Mouse (Mus musculus) CH12.LX (cell line): ENCODE results near the gene Olfr524. TPM values are rescaled to one million over a fixed set of nuclear protein-coding genes. Genes with fewer than 3 reads are reported as not detected.

Source experiments
- DNase-seq: peaks from one replicate; pipeline ENCODE4 v3.0.0-alpha.2; 2013; ENCODE audit errors: extremely low read depth
- H3K27ac ChIP-seq: 2 replicates; pipeline ENCODE4 v1.5.1; 2012; ENCODE audit warnings: low read depth, mild to moderate bottlenecking, control low read depth, moderate library complexity; ENCODE audit not compliant: insufficient read depth
- H3K27me3 ChIP-seq: replicated peaks from 2 replicates; pipeline ENCODE3; 2012; ENCODE audit warnings: inconsistent platforms
- H3K36me3 ChIP-seq, 2 experiments: replicated peaks in 1 of 2; 2 replicates each; pipeline versions ENCODE3 to v1.6.1; 2012; ENCODE audit warnings: inconsistent platforms in 1 of 2, low read length in 1 of 2, mild to moderate bottlenecking in 1 of 2, mixed read lengths in 1 of 2, moderate library complexity in 1 of 2; ENCODE audit not compliant: control insufficient read depth in 1 of 2, insufficient read depth in 1 of 2
- H3K4me1 ChIP-seq, 2 experiments: 2 replicates each; pipeline ENCODE4 v1.6.1; 2012; ENCODE audit warnings: inconsistent platforms in 1 of 2, moderate library complexity in 1 of 2; ENCODE audit not compliant: insufficient read depth in 2 of 2, control insufficient read depth in 1 of 2
- H3K4me2 ChIP-seq: 2 replicates; pipeline ENCODE4 v1.6.1; 2012; ENCODE audit warnings: low read depth, mild to moderate bottlenecking, control low read depth; ENCODE audit not compliant: poor library complexity, insufficient read depth, severe bottlenecking
- H3K4me3 ChIP-seq, 3 experiments: fragments of 150-350 bp in 1 of 3; sonication (generic) in 1 of 3; replicated peaks in 1 of 3; 2 replicates each; pipeline versions ENCODE3 to v1.5.1; 2011 to 2012; ENCODE audit warnings: low read depth in 2 of 3, low read length in 2 of 3, mild to moderate bottlenecking in 2 of 3, moderate library complexity in 2 of 3, control low read depth in 1 of 3, improper control_type of control experiment in 1 of 3, inconsistent platforms in 1 of 3, mixed read lengths in 1 of 3; ENCODE audit not compliant: poor library complexity in 1 of 3
- H3K79me2 ChIP-seq: replicated peaks from 2 replicates; pipeline ENCODE4 v1.6.1; 2012; ENCODE audit warnings: mild to moderate bottlenecking, moderate library complexity; ENCODE audit not compliant: control insufficient read depth, poor library complexity, insufficient read depth, severe bottlenecking; ENCODE audit errors: extremely low read depth
- H3K9ac ChIP-seq: 2 replicates; pipeline ENCODE4 v1.6.1; 2012; ENCODE audit warnings: low read depth, mild to moderate bottlenecking, control low read depth, moderate library complexity; ENCODE audit not compliant: insufficient read depth
- H3K9me3 ChIP-seq: replicated peaks from 2 replicates; pipeline ENCODE3; 2012; ENCODE audit warnings: low read length, inconsistent platforms, mixed read lengths
- CTCF ChIP-seq, 2 experiments: IDR thresholded peaks in 1 of 2; conservative IDR thresholded peaks in 1 of 2; 2 replicates each; pipeline ENCODE4 v1.5.1; 2011 to 2012; ENCODE audit warnings: low read depth in 2 of 2, low read length in 2 of 2, improper control_type of control experiment in 1 of 2, inconsistent platforms in 1 of 2, mild to moderate bottlenecking in 1 of 2, moderate library complexity in 1 of 2
- GABPA ChIP-seq: IDR thresholded peaks from 2 replicates; pipeline ENCODE4 v1.6.1; 2012; ENCODE audit warnings: low read depth, low read length, improper control_type of control experiment, inconsistent platforms; ENCODE audit not compliant: insufficient replicate concordance
- HCFC1 ChIP-seq: IDR thresholded peaks from 2 replicates; pipeline ENCODE4 v1.6.1; 2012; ENCODE audit warnings: low read depth, mild to moderate bottlenecking, inconsistent platforms, low read length, improper control_type of control experiment
- IRF4 ChIP-seq: IDR thresholded peaks from 2 replicates; pipeline ENCODE4 v1.6.1; 2014; ENCODE audit warnings: low read depth, mild to moderate bottlenecking, inconsistent platforms, low read length, improper control_type of control experiment
- JUND ChIP-seq: conservative IDR thresholded peaks from 2 replicates; pipeline ENCODE4 v1.6.1; 2011; ENCODE audit warnings: low read depth, low read length, improper control_type of control experiment
- MAX ChIP-seq: IDR thresholded peaks from 2 replicates; pipeline ENCODE4 v1.6.1; 2011; ENCODE audit warnings: low read length, improper control_type of control experiment
- MAZ ChIP-seq: IDR thresholded peaks from 2 replicates; pipeline ENCODE4 v1.6.1; 2012; ENCODE audit warnings: low read depth, mild to moderate bottlenecking, inconsistent platforms, low read length, improper control_type of control experiment, moderate library complexity
- MXI1 ChIP-seq: IDR thresholded peaks from 2 replicates; pipeline ENCODE4 v1.6.1; 2011; ENCODE audit warnings: mild to moderate bottlenecking, low read depth, low read length, improper control_type of control experiment
- PAX5 ChIP-seq: IDR thresholded peaks from 2 replicates; pipeline ENCODE4 v1.6.1; 2012; ENCODE audit warnings: low read length, inconsistent platforms, mixed read lengths
- POLR2A ChIP-seq: IDR thresholded peaks from 2 replicates; pipeline ENCODE4 v1.6.1; 2011; ENCODE audit warnings: low read depth, mild to moderate bottlenecking, improper control_type of control experiment, low read length
- RAD21 ChIP-seq: IDR thresholded peaks from 2 replicates; pipeline ENCODE4 v1.6.1; 2011; ENCODE audit warnings: low read depth, mild to moderate bottlenecking, low read length, improper control_type of control experiment, moderate library complexity
- UBTF ChIP-seq: IDR thresholded peaks from 2 replicates; pipeline ENCODE4 v1.6.1; 2012; ENCODE audit warnings: low read depth, mild to moderate bottlenecking, inconsistent platforms, low read length, improper control_type of control experiment, moderate library complexity
- ZNF384 ChIP-seq: IDR thresholded peaks from 2 replicates; pipeline ENCODE4 v1.6.1; 2012; ENCODE audit warnings: low read depth, low read length, improper control_type of control experiment, inconsistent platforms
- dilution Hi-C: fragments of 300-500 bp; cut with MboI; formaldehyde crosslinking; loops from 2 replicates; pipeline ENCODE4 v1.14.3; 2020; ENCODE audit warnings: low sequenced_read_pairs; ENCODE audit not compliant: extremely low pct_unique_long_range_greater_than_20kb, extremely low pct_ligation_motif_present
- in situ Hi-C: fragments of 300-500 bp; cut with MboI; formaldehyde crosslinking; loops from 3 replicates; pipeline ENCODE4 v1.14.3; 2019; ENCODE audit warnings: low sequenced_read_pairs, low pct_ligation_motif_present, low pct_unique_long_range_greater_than_20kb, mixed read lengths
- polyA plus RNA-seq: library from polyadenylated mRNA; unstranded; fragments of >175 nt; gene quantifications from 2 replicates; pipeline ENCODE4 v1.2.1, GENCODE M21; 2012; ENCODE audit warnings: low read depth; ENCODE audit not compliant: insufficient read length
- total RNA-seq, 2 experiments: library from RNA; depleted of rRNA; stranded (reverse); fragments of 300-350 nt in 1 of 2; fragments of >200 nt in 1 of 2; gene quantifications; 2 replicates each; pipeline ENCODE4 v1.2.3; 2012 to 2014

Olfr524 gene
- not detected in 2 replicates for total RNA-seq (2012; rRNA removed)
- total RNA-seq (2014; rRNA removed): not detected in 2 replicates
- polyA plus RNA-seq: not detected in 2 replicates

DNA sequence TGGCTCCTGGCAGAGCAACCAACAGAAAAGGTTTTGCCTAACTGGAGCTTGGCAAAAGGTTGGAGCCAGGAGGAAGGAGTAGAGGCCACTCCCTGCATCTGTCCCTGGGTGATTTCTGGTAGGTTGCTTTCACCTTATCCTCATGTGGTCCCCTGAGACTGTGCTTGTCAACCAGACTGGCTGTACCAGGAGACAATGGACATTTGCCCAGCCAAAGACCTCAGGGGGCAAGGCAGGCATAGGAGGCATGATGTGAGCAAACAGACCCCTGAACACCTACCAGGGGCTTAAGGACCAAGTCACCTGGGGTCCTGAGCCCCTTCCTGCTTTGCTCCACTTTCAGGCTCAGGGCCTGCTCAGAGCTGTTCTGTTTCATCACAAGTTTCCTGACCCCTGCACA, at the start of gene Olfr524:
Gene Olfr524 (minus strand): TSS at position 101 of the 400 bp plus-strand sequence.
- in situ Hi-C loops (no loop called here), dilution Hi-C loops (no loop called here)
- Histone ChIP-seq H3K4me3 (no peak within 1 kb of the TSS), H3K4me2 (no peak within 1 kb of the TSS), H3K27me3 (peaks cover 97% of the 10 kb centered on the region), H3K9me3 (no peaks in the 10 kb centered on the region), H3K9ac (no peak within 1 kb of the TSS), H3K79me2 (no peaks in the 10 kb centered on the region), H3K27ac (no peak within 1 kb of the TSS), H3K36me3 (no peaks in the 10 kb centered on the region), H3K4me1 (no peaks in the 10 kb centered on the region)
- DNase-seq: no peak
- TF ChIP-seq MAX: no peak
- no peak for TF ChIP-seq MXI1
- TF ChIP-seq ZNF384: no peak
- no peak for TF ChIP-seq JUND

DNA sequence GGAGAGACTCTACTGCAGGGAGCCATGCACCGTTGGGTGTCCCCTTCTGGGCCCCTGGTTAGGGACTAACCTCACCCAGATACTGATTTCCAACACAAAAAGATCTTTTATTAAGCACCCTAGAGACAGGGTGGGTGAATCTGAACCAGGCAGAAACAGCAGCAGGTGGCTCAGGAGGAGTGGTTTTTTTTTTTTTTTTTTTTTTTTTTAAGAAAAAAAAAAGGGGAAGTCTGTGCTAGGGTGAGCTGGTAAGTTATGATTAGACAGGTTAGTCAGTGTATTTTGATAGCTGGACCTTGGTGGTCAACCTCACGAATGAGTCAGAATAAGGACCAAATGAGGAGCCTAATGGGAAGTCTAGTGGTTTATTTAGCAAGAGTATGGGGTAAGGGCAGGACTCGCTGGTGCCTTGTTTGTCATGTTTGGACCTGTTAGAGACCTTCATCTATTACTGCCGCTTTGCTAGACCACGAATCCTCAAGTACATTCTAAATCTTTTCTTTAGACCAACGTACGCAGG, 48.1 kb upstream of the Olfr524 start:
- H3K4me3 ChIP-seq: no peak overlapping the region
- dilution Hi-C loops (no loop called here), in situ Hi-C loops (no loop called here)
- H3K9me3 ChIP-seq: no peaks in the 10 kb centered on the region
- H3K79me2 ChIP-seq: no peaks in the 10 kb centered on the region
- DNase-seq: no peak
- no peak overlapping the region for H3K9ac ChIP-seq
- H3K4me1 ChIP-seq: no peaks in the 10 kb centered on the region
- TF ChIP-seq IRF4 (no peak), ZNF384 (peak; percentile 96)
- TF ChIP-seq, all 38 proteins: peak for 1
- peaks cover 62% of the 10 kb centered on the region for H3K27me3 ChIP-seq
- no peak overlapping the region for H3K27ac ChIP-seq
- 0 out of 2 replicates have a peak overlapping the region, but pooled peaks have one; percentile 50 for H3K4me2 ChIP-seq
- no peaks in the 10 kb centered on the region for H3K36me3 ChIP-seq

DNA sequence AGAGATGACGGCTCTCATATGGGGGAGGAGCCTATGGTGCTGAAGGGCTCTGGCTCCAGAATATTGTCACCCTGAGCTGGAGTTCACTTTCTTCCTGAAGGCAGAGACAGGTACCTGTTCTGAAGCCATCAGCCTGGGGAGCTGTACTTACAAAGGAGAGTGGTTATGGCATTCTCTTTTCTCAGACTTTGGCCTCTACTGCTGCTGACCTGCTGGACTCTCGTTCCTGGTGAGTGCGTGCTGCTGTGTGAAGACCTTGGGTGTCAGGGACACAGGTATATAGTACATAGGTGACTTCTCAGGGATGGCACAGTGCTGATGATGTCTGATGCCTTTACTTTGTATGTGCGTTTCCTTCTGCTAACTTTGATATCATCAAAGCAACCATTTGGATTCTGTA, 41.5 kb upstream of the Olfr524 start, which contains the start of gene 5830411N06Rik:
Gene 5830411N06Rik (plus strand): TSS at position 69 of the 400 bp plus-strand sequence.
- no peak within 1 kb of the TSS for H3K4me2 ChIP-seq

More for the DNA sequence above, 41.5 kb upstream of the Olfr524 start, which contains the start of gene 5830411N06Rik:
- no peak within 1 kb of the TSS for H3K9ac ChIP-seq
- H3K4me3 ChIP-seq: no peak within 1 kb of the TSS
- H3K79me2 ChIP-seq: no peaks in the 10 kb centered on the region
- H3K36me3 ChIP-seq: no peaks in the 10 kb centered on the region
- no peaks in the 10 kb centered on the region for H3K4me1 ChIP-seq
- dilution Hi-C loops (no loop called here), in situ Hi-C loops (no loop called here)
- TF ChIP-seq MAZ (no peak), MAX (no peak), RAD21 (no peak), CTCF (conservative IDR thresholded peaks at IDR 0.05 in 1 of 2, IDR thresholded peaks at IDR 0.05 in 1 of 2; ENCODE audit: low read depth in 2 of 2, low read length in 2 of 2) (no peak), PAX5 (no peak), UBTF (no peak), HCFC1 (no peak), GABPA (no peak), POLR2A (no peak)
- H3K27ac ChIP-seq: no peak within 1 kb of the TSS
- H3K9me3 ChIP-seq: no peaks in the 10 kb centered on the region
- no peak for DNase-seq
- H3K27me3 ChIP-seq: peaks cover 74% of the 10 kb centered on the region
